Mouse (Mus musculus) heart, embryonic 15.5 days (tissue): ENCODE measurements around the gene Lct. TPM values are rescaled to one million over a fixed set of nuclear protein-coding genes. Genes with fewer than 3 reads are reported as not detected.
"Not testable (repeated sequence)": the region's sequence is repeated elsewhere in the genome, so short reads cannot be mapped to it uniquely, and the experiment has no call there.

ENCODE experiments used
- ATAC-seq: fragments of 200-750 bp; cut with Nextera tagmentation; replicated peaks from 2 replicates; pipeline ENCODE4 v1.8.0; 2017; ENCODE audit warnings: low read depth, moderate TSS enrichment; ENCODE audit not compliant: insufficient number of reproducible peaks, insufficient read depth, low FRiP score
- H3K27ac ChIP-seq: fragments of 300-500 bp; sonication (generic); 2 replicates; pipeline ENCODE4 v1.5.1; 2015; ENCODE audit warnings: mild to moderate bottlenecking, inconsistent platforms
- H3K27me3 ChIP-seq: fragments of 300-500 bp; sonication (generic); 2 replicates; pipeline ENCODE4 v1.6.1; 2015; ENCODE audit warnings: inconsistent platforms
- H3K36me3 ChIP-seq: fragments of 300-500 bp; sonication (generic); 2 replicates; pipeline ENCODE4 v1.6.1; 2015; ENCODE audit warnings: mild to moderate bottlenecking, inconsistent platforms
- H3K4me1 ChIP-seq: fragments of 300-500 bp; sonication (generic); replicated peaks from 2 replicates; pipeline ENCODE4 v1.6.1; 2015; ENCODE audit warnings: inconsistent platforms
- H3K4me2 ChIP-seq: fragments of 300-500 bp; sonication (generic); 2 replicates; pipeline ENCODE4 v1.6.1; 2015; ENCODE audit warnings: inconsistent platforms, mild to moderate bottlenecking, moderate library complexity
- H3K4me3 ChIP-seq: fragments of 300-500 bp; sonication (generic); 2 replicates; pipeline ENCODE4 v1.5.1; 2015; ENCODE audit warnings: mild to moderate bottlenecking, inconsistent platforms
- H3K9ac ChIP-seq: fragments of 300-500 bp; sonication (generic); 2 replicates; pipeline ENCODE4 v1.6.1; 2015; ENCODE audit warnings: mild to moderate bottlenecking, inconsistent platforms
- H3K9me3 ChIP-seq: fragments of 300-500 bp; sonication (generic); replicated peaks from 2 replicates; pipeline ENCODE4 v1.6.1; 2016; ENCODE audit warnings: inconsistent platforms
- WGBS: fragments of 180-500 bp; shearing (Covaris S2); methylation state at CpG from one replicate; pipeline ENCODE4 v1.1.7; 2015; ENCODE audit warnings: mixed read lengths; 5-methylcytosine and 5-hydroxymethylcytosine counted together
- polyA plus RNA-seq: library from polyadenylated mRNA; unstranded; fragments of >200 nt; fragmentation: Nextera tagmentation; extraction: Ambion mirVana; gene quantifications from 2 replicates; pipeline ENCODE4 v1.2.1, GENCODE M21; 2015

Lct gene
- polyA plus RNA-seq, 1 experiment from 2014 or later = 0.03 TPM

DNA sequence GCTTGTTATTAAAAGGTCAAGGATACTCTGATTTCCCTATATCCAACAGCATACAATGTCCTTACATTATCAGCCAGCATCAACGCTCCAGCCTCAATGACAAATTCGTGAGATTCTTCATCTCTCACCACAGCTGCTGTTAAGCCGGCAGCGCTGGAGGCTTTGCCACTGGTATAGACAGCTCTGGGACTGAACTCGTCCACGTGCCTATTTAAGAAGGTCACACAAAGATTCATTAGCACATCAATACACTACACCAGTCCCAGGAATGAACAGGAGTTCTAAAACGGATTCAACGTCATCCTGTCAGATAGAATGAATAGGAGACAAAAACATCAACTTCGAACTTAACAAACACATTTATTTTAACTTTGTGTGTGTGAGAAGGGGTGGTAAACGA lies 16.1 kb upstream of the Lct start:
- 83% methylated on average over 10 of the region's 10 CpGs for WGBS

GRCm38 (mm10) chr1:128337708-128338320 lies 9.7 kb upstream of the Lct start:
- ATAC-seq = no peak
- 65% methylated on average over 13 of the region's 13 CpGs for WGBS
- H3K9ac ChIP-seq = no peak overlapping the region
- no peaks in the 10 kb centered on the region for H3K27me3 ChIP-seq
- peaks cover 78% of the 10 kb centered on the region for H3K36me3 ChIP-seq
- no peak overlapping the region for H3K4me2 ChIP-seq
- H3K4me3 ChIP-seq = no peak overlapping the region
- no peaks in the 10 kb centered on the region for H3K9me3 ChIP-seq
- no peak overlapping the region for H3K27ac ChIP-seq
- no peaks in the 10 kb centered on the region for H3K4me1 ChIP-seq

More for the DNA sequence above, 16.1 kb upstream of the Lct start:
- Histone ChIP-seq H3K4me3 (no peak overlapping the region), H3K9me3 (no peaks in the 10 kb centered on the region), H3K36me3 (peaks cover 90% of the 10 kb centered on the region), H3K9ac (no peak overlapping the region), H3K4me1 (no peaks in the 10 kb centered on the region), H3K27me3 (no peaks in the 10 kb centered on the region), H3K27ac (no peak overlapping the region), H3K4me2 (no peak overlapping the region)
- no peak for ATAC-seq

DNA sequence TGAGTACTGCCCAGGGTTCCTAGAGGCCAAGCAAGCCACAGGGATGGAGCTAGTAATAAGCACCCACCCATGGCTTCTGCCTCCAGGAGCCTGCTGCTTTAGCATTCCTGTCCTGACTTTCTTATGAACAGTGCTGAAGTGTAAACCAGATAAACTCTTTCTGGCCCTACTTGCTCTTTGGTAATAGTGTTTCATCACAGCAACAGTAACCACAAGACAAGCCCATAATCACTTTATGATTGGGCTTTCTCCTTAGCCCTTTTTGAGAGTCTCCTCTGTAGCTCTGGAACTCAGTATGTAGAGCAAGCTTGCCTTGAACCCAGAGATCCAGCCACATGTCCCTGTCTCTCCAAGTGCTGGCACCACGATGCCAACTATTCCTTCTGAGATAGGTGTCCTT lies 2.2 kb upstream of the Lct start:
- 95% methylated on average over 1 of the region's 1 CpGs for WGBS
- Histone ChIP-seq H3K27ac (no peak overlapping the region), H3K9ac (no peak overlapping the region), H3K4me1 (no peaks in the 10 kb centered on the region), H3K4me2 (no peak overlapping the region), H3K36me3 (peaks cover 50% of the 10 kb centered on the region), H3K4me3 (no peak overlapping the region), H3K9me3 (no peaks in the 10 kb centered on the region), H3K27me3 (no peaks in the 10 kb centered on the region)
- no peak for ATAC-seq

DNA sequence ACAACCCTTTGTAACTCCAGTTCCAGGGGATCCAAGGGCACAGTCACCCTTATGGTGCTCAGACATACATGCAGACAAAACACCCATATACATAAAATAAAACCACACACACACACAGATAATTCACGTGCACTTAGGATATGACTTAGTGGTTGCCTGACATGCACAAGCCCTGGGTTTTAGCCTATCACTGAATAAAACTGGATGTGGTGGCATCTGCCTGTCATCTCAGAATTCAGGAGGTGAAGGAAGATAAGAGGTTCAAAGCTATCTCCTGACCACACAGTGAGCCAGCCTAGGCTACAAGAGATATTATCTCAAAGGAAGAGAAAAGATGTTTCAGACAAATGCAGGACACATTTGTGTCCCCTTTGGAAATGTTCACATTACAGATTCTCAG lies 953 bp downstream of the Lct start:
- Histone ChIP-seq H3K4me2 (no peak overlapping the region), H3K4me1 (peaks cover 3% of the 10 kb centered on the region; the same call in 1 of the 2 replicates), H3K9ac (no peak overlapping the region), H3K4me3 (no peak overlapping the region), H3K36me3 (peaks cover 19% of the 10 kb centered on the region), H3K9me3 (no peaks in the 10 kb centered on the region), H3K27me3 (no peaks in the 10 kb centered on the region), H3K27ac (no peak overlapping the region)
- 69% methylated on average over 1 of the region's 1 CpGs for WGBS
- no peak for ATAC-seq

- no peak overlapping the region for H3K27ac ChIP-seq
- WGBS = 82% methylated on average over 2 of the region's 2 CpGs
These were observed 3.3 kb downstream of the Lct start for GRCm38 (mm10) chr1:128324776-128325175.

DNA sequence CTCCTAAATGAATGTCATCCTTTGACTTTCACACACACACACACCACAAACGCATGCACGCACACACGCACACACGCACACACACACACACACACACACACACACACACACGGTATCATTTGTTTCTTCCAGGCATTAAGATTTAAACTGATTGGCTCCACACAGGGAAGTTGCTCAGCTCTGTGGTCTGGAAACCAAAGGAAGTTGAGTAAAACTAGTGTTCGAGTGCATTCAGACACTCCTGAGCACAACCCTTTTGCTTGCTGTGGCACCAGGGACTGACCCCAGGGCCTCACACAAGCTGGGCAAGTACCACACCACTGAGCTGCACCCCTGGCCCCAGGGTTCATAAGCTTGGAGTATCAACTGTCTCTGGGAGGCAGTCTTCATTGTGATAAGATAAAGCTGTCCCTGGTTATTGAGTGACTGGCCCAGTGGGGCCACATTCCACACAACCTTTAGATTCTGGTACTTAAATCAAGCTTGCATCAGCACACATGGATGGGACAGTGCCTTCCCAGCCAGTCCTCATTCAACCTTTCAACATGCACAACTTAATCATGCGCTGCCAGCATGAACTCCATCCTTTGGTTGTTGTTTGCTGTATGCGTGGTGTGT lies 5.0 kb downstream of the Lct start:
- no peak overlapping the region for H3K4me3 ChIP-seq
- WGBS = 71% methylated on average over 8 of the region's 8 CpGs
- no peaks in the 10 kb centered on the region for H3K9me3 ChIP-seq
- H3K27ac ChIP-seq = no peak overlapping the region
- no peaks in the 10 kb centered on the region for H3K27me3 ChIP-seq
- peaks cover 3% of the 10 kb centered on the region; the same call in 1 of the 2 replicates for H3K4me1 ChIP-seq
- no peak for ATAC-seq
- no peak overlapping the region for H3K4me2 ChIP-seq
- no peaks in the 10 kb centered on the region; the same call in 1 of the 2 replicates for H3K36me3 ChIP-seq
- no peak overlapping the region for H3K9ac ChIP-seq

More at GRCm38 (mm10) chr1:128324776-128325175, 3.3 kb downstream of the Lct start:
- Histone ChIP-seq H3K27me3 (no peaks in the 10 kb centered on the region), H3K36me3 (peaks cover 6% of the 10 kb centered on the region; the same call in 1 of the 2 replicates), H3K4me1 (peaks cover 3% of the 10 kb centered on the region; the same call in 1 of the 2 replicates), H3K9me3 (no peaks in the 10 kb centered on the region), H3K4me3 (no peak overlapping the region), H3K4me2 (no peak overlapping the region), H3K9ac (no peak overlapping the region)
- no peak for ATAC-seq

DNA sequence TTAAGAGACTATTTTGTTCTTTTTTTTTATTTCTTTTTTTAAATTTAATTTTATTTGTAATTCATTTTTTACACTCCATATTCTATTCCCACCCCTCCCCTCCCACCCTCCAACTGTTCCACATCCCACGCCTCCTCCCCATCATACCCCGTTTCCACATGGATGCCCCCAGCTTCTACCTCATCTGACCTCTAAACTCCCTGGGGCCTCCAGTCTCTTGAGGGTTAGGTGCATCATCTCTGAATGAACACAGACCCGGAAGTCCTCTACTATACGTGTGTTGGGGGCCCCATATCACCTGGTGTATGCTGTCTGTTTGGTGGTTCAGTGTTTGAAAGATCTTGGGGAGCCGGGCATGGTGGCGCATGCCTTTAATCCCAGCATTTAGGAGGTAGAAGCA lies 8.9 kb downstream of the Lct start:
- not testable (repeated sequence) for H3K4me2 ChIP-seq, H3K9ac ChIP-seq, H3K27me3 ChIP-seq, H3K36me3 ChIP-seq, H3K4me3 ChIP-seq, H3K9me3 ChIP-seq, ATAC-seq, H3K27ac ChIP-seq, H3K4me1 ChIP-seq
- 79% methylated on average over 6 of the region's 6 CpGs for WGBS

- Histone ChIP-seq H3K4me1 (no peaks in the 10 kb centered on the region), H3K9ac (no peak overlapping the region), H3K36me3 (no peaks in the 10 kb centered on the region), H3K4me2 (no peak overlapping the region), H3K27ac (no peak overlapping the region), H3K27me3 (no peaks in the 10 kb centered on the region), H3K9me3 (no peaks in the 10 kb centered on the region), H3K4me3 (no peak overlapping the region)
- no peak for ATAC-seq
- WGBS = 50% methylated on average over 4 of the region's 4 CpGs
These were observed 13.5 kb downstream of the Lct start for GRCm38 (mm10) chr1:128314665-128315064.

- 70% methylated on average over 3 of the region's 3 CpGs for WGBS
- Histone ChIP-seq H3K9ac (no peak overlapping the region), H3K4me3 (no peak overlapping the region), H3K9me3 (no peaks in the 10 kb centered on the region), H3K4me2 (no peak overlapping the region), H3K27me3 (no peaks in the 10 kb centered on the region), H3K27ac (no peak overlapping the region), H3K4me1 (no peaks in the 10 kb centered on the region), H3K36me3 (no peaks in the 10 kb centered on the region)
- no peak for ATAC-seq
These were observed 19.1 kb downstream of the Lct start for GRCm38 (mm10) chr1:128309043-128309442.

DNA sequence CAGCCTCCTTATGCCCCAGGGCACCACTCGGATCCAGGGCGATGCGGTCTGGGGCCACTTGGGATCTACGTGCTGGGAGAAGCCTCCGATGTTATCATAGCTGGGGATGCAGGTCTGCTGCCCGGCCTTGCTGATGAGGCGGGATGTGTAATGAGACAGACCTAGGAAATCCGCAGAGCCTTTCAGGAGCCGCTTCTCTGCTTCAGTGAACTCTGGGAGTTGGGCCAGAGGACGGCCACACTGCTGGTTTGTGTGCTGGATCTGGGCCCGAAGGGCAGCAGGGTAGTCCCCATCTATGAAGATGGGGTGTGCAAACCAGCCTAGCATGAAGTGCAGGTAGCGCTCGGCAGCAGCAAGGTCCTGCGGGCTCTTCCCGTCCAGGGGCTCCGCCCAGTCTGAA lies 24.2 kb downstream of the Lct start:
- no peaks in the 10 kb centered on the region for H3K4me1 ChIP-seq
- H3K27ac ChIP-seq = no peak overlapping the region
- no peaks in the 10 kb centered on the region for H3K36me3 ChIP-seq
- H3K4me2 ChIP-seq = no peak overlapping the region
- no peak overlapping the region for H3K9ac ChIP-seq
- H3K9me3 ChIP-seq = no peaks in the 10 kb centered on the region
- WGBS = 85% methylated on average over 16 of the region's 16 CpGs
- H3K4me3 ChIP-seq = no peak overlapping the region
- ATAC-seq = no peak
- H3K27me3 ChIP-seq = no peaks in the 10 kb centered on the region

GRCm38 (mm10) chr1:128295717-128296528 lies 32.2 kb downstream of the Lct start:
- Histone ChIP-seq H3K36me3 (no peaks in the 10 kb centered on the region), H3K4me1 (no peaks in the 10 kb centered on the region), H3K27ac (no peak overlapping the region), H3K9me3 (no peaks in the 10 kb centered on the region), H3K4me3 (no peak overlapping the region), H3K9ac (no peak overlapping the region), H3K27me3 (no peaks in the 10 kb centered on the region), H3K4me2 (no peak overlapping the region)
- WGBS = 69% methylated on average over 5 of the region's 5 CpGs
- no peak for ATAC-seq
